15 mouse cellular contexts compared by ENCODE assay signal in genomic region chr5:104358592-104358991, GRCm38 (mm10). TPM values are rescaled to one million over a fixed set of nuclear protein-coding genes. Genes with fewer than 3 reads are reported as not detected.
DNase-seq lines count a peak whose midpoint lies in the region; ATAC-seq and TF ChIP-seq lines count a peak whose summit lies in the region.
"Had no signal": no experiment of that assay in that cellular context is flagged by ENCODE, and none has a peak within 500 bp of the region (broad histone marks: within the 10 kb centered on the region; RNA-seq: fewer than 3 reads in every experiment).

No protein-coding gene starts in this region.

- H3K36me3 ChIP-seq in embryonic facial prominence, embryonic 14.5 days (ENCODE audit: control insufficient read depth, insufficient read depth, low read length) = no peaks in the 10 kb centered on the region
- no peaks in the 10 kb centered on the region for H3K36me3 ChIP-seq in embryonic facial prominence, embryonic 10.5 days (replicated peaks)
- no peaks in the 10 kb centered on the region for H3K36me3 ChIP-seq in kidney, embryonic 15.5 days
- no peaks in the 10 kb centered on the region for H3K36me3 ChIP-seq in limb, embryonic 13.5 days
- H3K36me3 ChIP-seq: embryonic facial prominence, embryonic 13.5 days; midbrain, embryonic 15.5 days had no signal

- TF ChIP-seq CTCF in bone marrow macrophage, adult 2 months (IDR thresholded peaks at IDR 0.05; ENCODE audit: low read depth, low read length) = no peak

- H3K27me3 ChIP-seq in embryonic facial prominence, embryonic 14.5 days (replicated peaks; ENCODE audit: control insufficient read depth, insufficient read depth, low read length) = no peaks in the 10 kb centered on the region
- H3K27me3 ChIP-seq in embryonic facial prominence, embryonic 10.5 days (replicated peaks; ENCODE audit: low read depth, poor library complexity, severe bottlenecking) = peaks cover 11% of the 10 kb centered on the region; the same call in 1 of the 2 replicates
- H3K27me3 ChIP-seq in kidney, embryonic 15.5 days = no peaks in the 10 kb centered on the region
- H3K27me3 ChIP-seq in limb, embryonic 13.5 days = no peaks in the 10 kb centered on the region
- H3K27me3 ChIP-seq: embryonic facial prominence, embryonic 13.5 days; midbrain, embryonic 15.5 days had no signal

- no peak overlapping the region for H3K27ac ChIP-seq in embryonic facial prominence, embryonic 14.5 days (replicated peaks; ENCODE audit: low read depth, low read length)
- no peak overlapping the region for H3K27ac ChIP-seq in embryonic facial prominence, embryonic 10.5 days (replicated peaks)
- no peak overlapping the region for H3K27ac ChIP-seq in kidney, embryonic 15.5 days
- H3K27ac ChIP-seq in bone marrow macrophage, adult 2 months (ENCODE audit: insufficient read depth, low read depth, low read length) = peak overlapping the region; percentile 69
- no peak overlapping the region for H3K27ac ChIP-seq in limb, embryonic 13.5 days
- H3K27ac ChIP-seq: embryonic facial prominence, embryonic 13.5 days; midbrain, embryonic 15.5 days had no signal

- H3K4me1 ChIP-seq in embryonic facial prominence, embryonic 14.5 days (ENCODE audit: control insufficient read depth, insufficient read depth, low read length) = no peaks in the 10 kb centered on the region; the same call in 1 of the 2 replicates
- peaks cover 16% of the 10 kb centered on the region for H3K4me1 ChIP-seq in embryonic facial prominence, embryonic 10.5 days
- H3K4me1 ChIP-seq in kidney, embryonic 15.5 days = peaks cover 9% of the 10 kb centered on the region
- peaks cover 27% of the 10 kb centered on the region for H3K4me1 ChIP-seq in bone marrow macrophage, adult 2 months (ENCODE audit: control insufficient read depth, insufficient read depth, low read length)
- H3K4me1 ChIP-seq in limb, embryonic 13.5 days = peaks cover 14% of the 10 kb centered on the region; the same call in 1 of the 2 replicates
- H3K4me1 ChIP-seq: midbrain, embryonic 15.5 days had no signal

- H3K9ac ChIP-seq in embryonic facial prominence, embryonic 14.5 days (ENCODE audit: low read depth, low read length) = no peak overlapping the region
- H3K9ac ChIP-seq in kidney, embryonic 15.5 days = no peak overlapping the region
- no peak overlapping the region for H3K9ac ChIP-seq in limb, embryonic 13.5 days
- H3K9ac ChIP-seq: embryonic facial prominence, embryonic 13.5 days; midbrain, embryonic 15.5 days had no signal

- 43% methylated on average over 7 of the region's 7 CpGs for WGBS in embryonic facial prominence, embryonic 14.5 days
- 65% methylated on average over 7 of the region's 7 CpGs for WGBS in embryonic facial prominence, embryonic 10.5 days
- 11% methylated on average over 7 of the region's 7 CpGs for WGBS in kidney, embryonic 15.5 days
- 37% methylated on average over 7 of the region's 7 CpGs for WGBS in limb, embryonic 13.5 days

- ATAC-seq in embryonic facial prominence, embryonic 14.5 days (ENCODE audit: low read depth) = no peak
- peak; percentile 12; the same call in 1 of the 2 replicates for ATAC-seq in kidney, embryonic 15.5 days (replicated peaks; ENCODE audit: low FRiP score)
- no peak for ATAC-seq in limb, embryonic 13.5 days (ENCODE audit: low FRiP score, low read depth)
- no peak for ATAC-seq in erythroblast, adult 5-6 weeks (replicated peaks; ENCODE audit: low FRiP score, poor library complexity, severe bottlenecking)
- ATAC-seq: midbrain, embryonic 15.5 days had no signal

- H3K4me2 ChIP-seq in embryonic facial prominence, embryonic 14.5 days (ENCODE audit: low read depth, low read length) = no peak overlapping the region
- H3K4me2 ChIP-seq in kidney, embryonic 15.5 days = peak overlapping the region; percentile 20; the same call in 1 of the 2 replicates
- peak overlapping the region; percentile 16; the same call in 1 of the 2 replicates for H3K4me2 ChIP-seq in limb, embryonic 13.5 days (replicated peaks)
- H3K4me2 ChIP-seq: embryonic facial prominence, embryonic 13.5 days; midbrain, embryonic 15.5 days had no signal

- no peaks in the 10 kb centered on the region for H3K9me3 ChIP-seq in embryonic facial prominence, embryonic 14.5 days (ENCODE audit: control insufficient read depth, low read length)
- no peaks in the 10 kb centered on the region for H3K9me3 ChIP-seq in embryonic facial prominence, embryonic 10.5 days
- no peaks in the 10 kb centered on the region for H3K9me3 ChIP-seq in kidney, embryonic 15.5 days (replicated peaks)
- no peaks in the 10 kb centered on the region for H3K9me3 ChIP-seq in limb, embryonic 13.5 days
- H3K9me3 ChIP-seq: embryonic facial prominence, embryonic 13.5 days; midbrain, embryonic 15.5 days had no signal

- peak; percentile 55 for DNase-seq in embryonic facial prominence, embryonic 14.5 days (ENCODE audit: low spot score)
- no peak for DNase-seq in embryonic facial prominence, embryonic 10.5 days (ENCODE audit: low spot score)
- no peak for DNase-seq in kidney, adult 8-10 months
- DNase-seq in urinary bladder, adult 2 months (ENCODE audit: low spot score) = no peak
- DNase-seq: cerebellum, adult 18-20 months; lung, adult 18-20 months; thymus, postnatal 36 days had no signal

- H3K4me3 ChIP-seq in embryonic facial prominence, embryonic 14.5 days (ENCODE audit: low read depth, low read length) = no peak overlapping the region
- no peak overlapping the region for H3K4me3 ChIP-seq in embryonic facial prominence, embryonic 10.5 days
- no peak overlapping the region for H3K4me3 ChIP-seq in kidney, embryonic 15.5 days (replicated peaks)
- peak overlapping the region; percentile 8; the same call in 1 of the 2 replicates for H3K4me3 ChIP-seq in bone marrow macrophage, adult 2 months (ENCODE audit: insufficient read depth, low read length)
- H3K4me3 ChIP-seq in limb, embryonic 13.5 days = no peak overlapping the region
- H3K4me3 ChIP-seq: embryonic facial prominence, embryonic 13.5 days; midbrain, embryonic 15.5 days had no signal

- no peak for TF ChIP-seq POLR2A in bone marrow macrophage, adult 2 months (IDR thresholded peaks at IDR 0.05; ENCODE audit: borderline replicate concordance, low read depth, low read length)

RNA-seq across cellular contexts. Expression of gene Mepe, which starts 33.5 kb away (rescaled TPM):
- polyA plus RNA-seq in embryonic facial prominence, embryonic 14.5 days (2014; fragmentation: Nextera tagmentation; extraction: Ambion mirVana) = 0.55 and 0.58 TPM in 2 replicates
- not detected in 2 replicates for polyA plus RNA-seq in embryonic facial prominence, embryonic 10.5 days (2016; fragmentation: Nextera tagmentation; extraction: Ambion mirVana)
- polyA plus RNA-seq in kidney, embryonic 15.5 days (2015; fragmentation: Nextera tagmentation; extraction: Ambion mirVana) = 0.15 TPM in 1 of 2 replicates, not detected in the other
- polyA plus RNA-seq in bone marrow macrophage, adult 2 months (2012; ENCODE audit: insufficient read depth, insufficient read length, missing spikeins) = not detected in 2 replicates
- polyA plus RNA-seq in limb, embryonic 13.5 days (2015; fragmentation: Nextera tagmentation; extraction: Ambion mirVana) = not detected in 2 replicates
- total RNA-seq in erythroblast, adult 5-6 weeks (2015; ENCODE audit: low replicate concordance) = not detected in 2 replicates
- not detected in 2 replicates for total RNA-seq in erythroblast, adult 5-6 weeks (2017; ENCODE audit: low replicate concordance)
- polyA plus RNA-seq in urinary bladder, adult 2 months (2012; rRNA removed) = not detected in 2 replicates
- total RNA-seq: adrenal gland, adult 18-20 months; MEL had no signal
- polyA plus RNA-seq: embryonic facial prominence, embryonic 13.5 days; midbrain, embryonic 15.5 days had no signal

RNA-seq across cellular contexts. Expression of gene Ibsp, which starts 59.6 kb away (rescaled TPM):
- polyA plus RNA-seq in embryonic facial prominence, embryonic 14.5 days (2014; fragmentation: Nextera tagmentation; extraction: Ambion mirVana) = 688 and 1,076 TPM in 2 replicates
- polyA plus RNA-seq in embryonic facial prominence, embryonic 10.5 days (2016; fragmentation: Nextera tagmentation; extraction: Ambion mirVana) = 0.20 and 0.28 TPM in 2 replicates
- 0.14 and 160 TPM in 2 replicates for polyA plus RNA-seq in kidney, embryonic 15.5 days (2015; fragmentation: Nextera tagmentation; extraction: Ambion mirVana)
- not detected in 2 replicates for polyA plus RNA-seq in bone marrow macrophage, adult 2 months (2012; ENCODE audit: insufficient read depth, insufficient read length, missing spikeins)
- 18.5 and 21.7 TPM in 2 replicates for polyA plus RNA-seq in limb, embryonic 13.5 days (2015; fragmentation: Nextera tagmentation; extraction: Ambion mirVana)
- 1.3 and 8.5 TPM in 2 replicates for total RNA-seq in erythroblast, adult 5-6 weeks (2015; ENCODE audit: low replicate concordance)
- 3.0 and 3.5 TPM in 2 replicates for total RNA-seq in erythroblast, adult 5-6 weeks (2017; ENCODE audit: low replicate concordance)
- polyA plus RNA-seq in urinary bladder, adult 2 months (2012; rRNA removed) = 0.04 and 0.07 TPM in 2 replicates
- total RNA-seq: MEL had no signal
